In genomic region chr6:129238275-129239038, GRCm38 (mm10) we compare ENCODE assay signal across 8 mouse cellular contexts. TPM values are rescaled to one million over a fixed set of nuclear protein-coding genes. Genes with fewer than 3 reads are reported as not detected.
DNase-seq lines count a peak whose midpoint lies in the region; ATAC-seq and TF ChIP-seq lines count a peak whose summit lies in the region.

No protein-coding gene starts in this region.

- no peaks in the 10 kb centered on the region for H3K4me1 ChIP-seq in embryonic facial prominence, embryonic 11.5 days (ENCODE audit: control insufficient read depth, insufficient read depth, low read length)
- H3K4me1 ChIP-seq in heart, adult 2 months (ENCODE audit: control insufficient read depth, insufficient read depth, low read length) = peaks cover 20% of the 10 kb centered on the region
- H3K4me1 ChIP-seq in lung, embryonic 16.5 days (replicated peaks; ENCODE audit: control insufficient read depth, insufficient read depth, low read length) = peaks cover 6% of the 10 kb centered on the region; the same call in 1 of the 2 replicates
- H3K4me1 ChIP-seq in olfactory bulb, adult 2 months (ENCODE audit: control insufficient read depth, insufficient read depth, low read length) = peaks cover 4% of the 10 kb centered on the region; the same call in 1 of the 2 replicates

- H3K79me2 ChIP-seq in heart, adult 2 months (replicated peaks; ENCODE audit: control insufficient read depth, insufficient read depth, low read length) = no peaks in the 10 kb centered on the region; the same call in 1 of the 2 replicates

- no peaks in the 10 kb centered on the region for H3K36me3 ChIP-seq in embryonic facial prominence, embryonic 11.5 days (replicated peaks; ENCODE audit: control insufficient read depth, insufficient read depth, low read depth, low read length)
- peaks cover 17% of the 10 kb centered on the region; the same call in 1 of the 2 replicates for H3K36me3 ChIP-seq in heart, adult 2 months (ENCODE audit: control insufficient read depth, insufficient read depth, low read length)
- H3K36me3 ChIP-seq in lung, embryonic 16.5 days (ENCODE audit: control insufficient read depth, insufficient read depth, low read length) = no peaks in the 10 kb centered on the region

- intact Hi-C loops in heart, adult 2 months (cut with DNase I) = loop anchor here (1.0 kb wide), 1 partner anchor 143 kb away; no protein-coding TSS in a partner anchor

- ATAC-seq in embryonic facial prominence, embryonic 11.5 days (replicated peaks; ENCODE audit: insufficient number of reproducible peaks, low FRiP score, low TSS enrichment, low read depth) = peak; percentile 85
- ATAC-seq in lung, embryonic 16.5 days (ENCODE audit: low read depth) = peak; percentile 70

- peak overlapping the region; percentile 42 for H3K4me3 ChIP-seq in embryonic facial prominence, embryonic 11.5 days (ENCODE audit: low read depth, low read length)
- peak overlapping the region; percentile 66 for H3K4me3 ChIP-seq in heart, adult 2 months
- H3K4me3 ChIP-seq in lung, embryonic 16.5 days (ENCODE audit: low read length) = peak overlapping the region; percentile 73
- peak overlapping the region; percentile 58 for H3K4me3 ChIP-seq in olfactory bulb, adult 2 months (ENCODE audit: insufficient read depth, low read depth, low read length)

- H3K9me3 ChIP-seq in embryonic facial prominence, embryonic 11.5 days (replicated peaks; ENCODE audit: control insufficient read depth, low read length) = no peaks in the 10 kb centered on the region
- no peaks in the 10 kb centered on the region for H3K9me3 ChIP-seq in lung, embryonic 16.5 days (ENCODE audit: control insufficient read depth, low read length)

- 12% methylated on average over 14 of the region's 14 CpGs for WGBS in embryonic facial prominence, embryonic 11.5 days
- 10% methylated on average over 14 of the region's 14 CpGs for WGBS in heart, adult 2 months
- 11% methylated on average over 14 of the region's 14 CpGs for WGBS in lung, embryonic 16.5 days
- WGBS in olfactory bulb, adult 2 months = 10% methylated on average over 14 of the region's 14 CpGs

- no peaks in the 10 kb centered on the region for H3K27me3 ChIP-seq in embryonic facial prominence, embryonic 11.5 days (ENCODE audit: control insufficient read depth, insufficient read depth, low read length)
- no peaks in the 10 kb centered on the region for H3K27me3 ChIP-seq in heart, adult 2 months (ENCODE audit: control insufficient read depth, insufficient read depth, low read length)
- H3K27me3 ChIP-seq in lung, embryonic 16.5 days (ENCODE audit: control insufficient read depth, insufficient read depth, low read depth, low read length) = no peaks in the 10 kb centered on the region

- H3K27ac ChIP-seq in embryonic facial prominence, embryonic 11.5 days (replicated peaks; ENCODE audit: low read depth, low read length) = no peak overlapping the region
- peak overlapping the region; percentile 96 for H3K27ac ChIP-seq in heart, adult 2 months
- peak overlapping the region; percentile 56 for H3K27ac ChIP-seq in lung, embryonic 16.5 days (ENCODE audit: low read length)
- H3K27ac ChIP-seq in olfactory bulb, adult 2 months (ENCODE audit: insufficient read depth, low read depth, low read length) = peak overlapping the region; percentile 26

- no peak for TF ChIP-seq POLR2A in heart, adult 2 months (IDR thresholded peaks at IDR 0.05; ENCODE audit: insufficient read depth, low read depth, low read length)
- no peak for TF ChIP-seq POLR2A in olfactory bulb, adult 2 months (IDR thresholded peaks at IDR 0.05; ENCODE audit: insufficient read depth, low read depth, low read length)

- TF ChIP-seq CTCF in heart, adult 2 months (IDR thresholded peaks at IDR 0.05) = no peak
- no peak for TF ChIP-seq CTCF in olfactory bulb, adult 2 months (IDR thresholded peaks at IDR 0.05; ENCODE audit: insufficient read depth, low read depth, low read length)

- peak; percentile 38 for DNase-seq in urinary bladder, adult 2 months (ENCODE audit: low spot score)
- no peak for DNase-seq in urinary bladder, postnatal 10 days (ENCODE audit: low spot score)
- DNase-seq in embryonic facial prominence, embryonic 11.5 days (ENCODE audit: low spot score) = peak; percentile 57
- peak; percentile 78 for DNase-seq in heart, adult 2 months
- DNase-seq in kidney, adult 8-10 months = peak; percentile 71 to 72
- DNase-seq in layer of hippocampus, adult 9-10 months (ENCODE audit: low spot score) = no peak

- peak overlapping the region; percentile 64 for H3K4me2 ChIP-seq in embryonic facial prominence, embryonic 11.5 days (ENCODE audit: low read depth, low read length)
- H3K4me2 ChIP-seq in lung, embryonic 16.5 days (ENCODE audit: low read depth, low read length) = peak overlapping the region; percentile 53

- H3K9ac ChIP-seq in embryonic facial prominence, embryonic 11.5 days (replicated peaks; ENCODE audit: low read length) = peak overlapping the region; percentile 22
- H3K9ac ChIP-seq in heart, adult 2 months (ENCODE audit: low read depth, low read length) = peak overlapping the region; percentile 82
- peak overlapping the region; percentile 79 for H3K9ac ChIP-seq in lung, embryonic 16.5 days (ENCODE audit: low read length)

- no peak for TF ChIP-seq EP300 in heart, adult 2 months (IDR thresholded peaks at IDR 0.05; ENCODE audit: insufficient read depth, low read depth, low read length)

RNA-seq across cellular contexts. Expression of gene Cd69, which starts 36.8 kb away (rescaled TPM):
- polyA plus RNA-seq in urinary bladder, adult 2 months (2012; rRNA removed) = 0.32 and 0.49 TPM in 2 replicates
- 0.27 and 0.29 TPM in 2 replicates for polyA plus RNA-seq in embryonic facial prominence, embryonic 11.5 days (2014; fragmentation: Nextera tagmentation; extraction: Ambion mirVana)
- under 1 TPM; 0.26 to 0.48 TPM for total RNA-seq in heart, adult 2 months (2021)
- 0.20 and 0.49 TPM in 2 replicates for polyA plus RNA-seq in heart, adult 2 months (2012; rRNA removed)
- 0.09 and 0.18 TPM in 2 replicates for polyA plus RNA-seq in lung, embryonic 16.5 days (2015; fragmentation: Nextera tagmentation; extraction: Ambion mirVana)
- not detected in 2 replicates for polyA plus RNA-seq in olfactory bulb, adult 2 months (2012; ENCODE audit: insufficient read depth, insufficient read length, low replicate concordance, missing spikeins)

RNA-seq across cellular contexts. Expression of gene Clec2d, which starts 58.0 kb away (rescaled TPM):
- 85.0 and 92.0 TPM in 2 replicates for polyA plus RNA-seq in urinary bladder, adult 2 months (2012; rRNA removed)
- not detected in 2 replicates for polyA plus RNA-seq in embryonic facial prominence, embryonic 11.5 days (2014; fragmentation: Nextera tagmentation; extraction: Ambion mirVana)
- 10 to 100 TPM; 28.7 to 40.7 TPM for total RNA-seq in heart, adult 2 months (2021)
- 32.4 and 47.0 TPM in 2 replicates for polyA plus RNA-seq in heart, adult 2 months (2012; rRNA removed)
- polyA plus RNA-seq in lung, embryonic 16.5 days (2015; fragmentation: Nextera tagmentation; extraction: Ambion mirVana) = 2.0 and 2.3 TPM in 2 replicates
- polyA plus RNA-seq in olfactory bulb, adult 2 months (2012; ENCODE audit: insufficient read depth, insufficient read length, low replicate concordance, missing spikeins) = not detected in 2 replicates

Comparison
In these comparisons a context has a peak if more than half of its experiments do, and no peak if none do; other contexts are left out.
1. DNase-seq: peak in urinary bladder, adult 2 months (single experiment), embryonic facial prominence, embryonic 11.5 days (single experiment), heart, adult 2 months (2 of 2) and kidney, adult 8-10 months (2 of 2); none in urinary bladder, postnatal 10 days (single experiment) and layer of hippocampus, adult 9-10 months (single experiment).
2. H3K9ac ChIP-seq: peak in every context shown above with its lines; median percentile 82 in heart, adult 2 months; 79 in lung, embryonic 16.5 days; 22 in embryonic facial prominence, embryonic 11.5 days.
3. RNA of gene Cd69, which starts 36.8 kb away (polyA plus RNA-seq): not detected in olfactory bulb, adult 2 months; 0.20 to 0.49 TPM in heart, adult 2 months, 0.32 to 0.49 TPM in urinary bladder, adult 2 months, 0.27 to 0.29 TPM in embryonic facial prominence, embryonic 11.5 days and 0.09 to 0.18 TPM in lung, embryonic 16.5 days; every median in the first group is over 100 times any median in the second.
4. RNA of gene Clec2d, which starts 58.0 kb away (polyA plus RNA-seq): 85.0 to 92.0 TPM in urinary bladder, adult 2 months, not detected in olfactory bulb, adult 2 months and 32.4 to 47.0 TPM in heart, adult 2 months; 2.0 to 2.3 TPM in lung, embryonic 16.5 days and not detected in embryonic facial prominence, embryonic 11.5 days; every median in the first group is over 10 times any median in the second.
5. Peak in every context shown above with its lines, with median percentiles within 50 percentile points of each other: H3K4me3 ChIP-seq.